Comparison of ENCODE assay signal across 20 mouse cellular contexts in genomic region chrX:166728622-166728928, GRCm38 (mm10).
DNase-seq lines count a peak whose midpoint lies in the region; ATAC-seq and TF ChIP-seq lines count a peak whose summit lies in the region.
"Had no signal": no experiment of that assay in that cellular context is flagged by ENCODE, and none has a peak within 500 bp of the region (broad histone marks: within the 10 kb centered on the region; RNA-seq: fewer than 3 reads in every experiment).

No protein-coding gene starts in this region.

- peak; percentile 57 for ATAC-seq in forebrain, embryonic 13.5 days
- no peak for ATAC-seq in forebrain, postnatal 0 days
- ATAC-seq in hindbrain, embryonic 12.5 days (ENCODE audit: low FRiP score), result 0 out of 2 replicates have a peak, but pooled peaks have one; percentile 43
- no peak for ATAC-seq in hindbrain, embryonic 14.5 days (ENCODE audit: low FRiP score)
- peak; percentile 71; the same call in 1 of the 2 replicates for ATAC-seq in midbrain, embryonic 12.5 days (ENCODE audit: low FRiP score, low read depth)
- no peak for ATAC-seq in midbrain, embryonic 15.5 days (replicated peaks)
- ATAC-seq in midbrain, embryonic 14.5 days (ENCODE audit: low FRiP score, low TSS enrichment), result peak; percentile 62; the same call in 1 of the 2 replicates
- ATAC-seq: intestine, postnatal 0 days had no signal

- H3K27ac ChIP-seq in forebrain, embryonic 13.5 days, result no peak overlapping the region
- H3K27ac ChIP-seq in forebrain, postnatal 0 days (ENCODE audit: low read depth, low read length), result no peak overlapping the region
- H3K27ac ChIP-seq in hindbrain, embryonic 12.5 days, result no peak overlapping the region
- no peak overlapping the region for H3K27ac ChIP-seq in hindbrain, embryonic 14.5 days
- H3K27ac ChIP-seq in midbrain, embryonic 12.5 days (replicated peaks), result no peak overlapping the region; the same call in 1 of the 2 replicates
- H3K27ac ChIP-seq in midbrain, embryonic 15.5 days, result no peak overlapping the region
- no peak overlapping the region for H3K27ac ChIP-seq in midbrain, embryonic 14.5 days (replicated peaks; ENCODE audit: low read depth, low read length)
- H3K27ac ChIP-seq: embryonic facial prominence, embryonic 12.5 days; embryonic facial prominence, embryonic 15.5 days; heart, adult 2 months; heart, embryonic 10.5 days; heart, embryonic 13.5 days; hindbrain, embryonic 13.5 days had no signal

- H3K4me1 ChIP-seq in forebrain, embryonic 13.5 days, result peaks cover 6% of the 10 kb centered on the region; the same call in 1 of the 2 replicates
- no peaks in the 10 kb centered on the region for H3K4me1 ChIP-seq in forebrain, postnatal 0 days (ENCODE audit: insufficient read depth)
- peaks cover 7% of the 10 kb centered on the region; the same call in 1 of the 2 replicates for H3K4me1 ChIP-seq in hindbrain, embryonic 12.5 days
- no peaks in the 10 kb centered on the region for H3K4me1 ChIP-seq in hindbrain, embryonic 14.5 days (replicated peaks; ENCODE audit: control insufficient read depth, insufficient read depth, low read length)
- H3K4me1 ChIP-seq in midbrain, embryonic 12.5 days, result 0 out of 2 replicates have a peak, but pooled peaks cover 6% of the 10 kb centered on the region
- no peaks in the 10 kb centered on the region for H3K4me1 ChIP-seq in midbrain, embryonic 15.5 days
- H3K4me1 ChIP-seq in midbrain, embryonic 14.5 days (ENCODE audit: control insufficient read depth, insufficient read depth, low read length), result no peaks in the 10 kb centered on the region
- H3K4me1 ChIP-seq: embryonic facial prominence, embryonic 15.5 days; heart, embryonic 10.5 days; heart, embryonic 13.5 days; hindbrain, embryonic 13.5 days had no signal

- H3K9me3 ChIP-seq in forebrain, embryonic 13.5 days (replicated peaks), result no peaks in the 10 kb centered on the region
- no peaks in the 10 kb centered on the region for H3K9me3 ChIP-seq in forebrain, postnatal 0 days (ENCODE audit: low read length)
- no peaks in the 10 kb centered on the region for H3K9me3 ChIP-seq in hindbrain, embryonic 12.5 days (replicated peaks)
- H3K9me3 ChIP-seq in hindbrain, embryonic 14.5 days (ENCODE audit: control insufficient read depth, low read length), result no peaks in the 10 kb centered on the region
- H3K9me3 ChIP-seq in midbrain, embryonic 12.5 days, result no peaks in the 10 kb centered on the region
- H3K9me3 ChIP-seq in midbrain, embryonic 15.5 days, result no peaks in the 10 kb centered on the region
- no peaks in the 10 kb centered on the region for H3K9me3 ChIP-seq in midbrain, embryonic 14.5 days (ENCODE audit: control insufficient read depth, low read length)
- H3K9me3 ChIP-seq: embryonic facial prominence, embryonic 12.5 days; embryonic facial prominence, embryonic 15.5 days; heart, embryonic 10.5 days; heart, embryonic 13.5 days; hindbrain, embryonic 13.5 days had no signal

- H3K4me2 ChIP-seq in forebrain, embryonic 13.5 days, result no peak overlapping the region
- no peak overlapping the region for H3K4me2 ChIP-seq in forebrain, postnatal 0 days (ENCODE audit: low read depth)
- no peak overlapping the region for H3K4me2 ChIP-seq in hindbrain, embryonic 12.5 days (replicated peaks)
- no peak overlapping the region for H3K4me2 ChIP-seq in hindbrain, embryonic 14.5 days (replicated peaks)
- H3K4me2 ChIP-seq in midbrain, embryonic 12.5 days (replicated peaks), result no peak overlapping the region
- no peak overlapping the region for H3K4me2 ChIP-seq in midbrain, embryonic 15.5 days
- H3K4me2 ChIP-seq in midbrain, embryonic 14.5 days (ENCODE audit: low read length), result no peak overlapping the region
- H3K4me2 ChIP-seq: embryonic facial prominence, embryonic 12.5 days; embryonic facial prominence, embryonic 15.5 days; heart, embryonic 13.5 days; hindbrain, embryonic 13.5 days had no signal

- no peak for TF ChIP-seq CTCF in forebrain, postnatal 0 days (IDR thresholded peaks at IDR 0.05; ENCODE audit: low read depth)

- H3K27me3 ChIP-seq in forebrain, embryonic 13.5 days, result peaks cover 4% of the 10 kb centered on the region; the same call in 1 of the 2 replicates
- no peaks in the 10 kb centered on the region for H3K27me3 ChIP-seq in forebrain, postnatal 0 days (ENCODE audit: insufficient read depth, low read length)
- H3K27me3 ChIP-seq in hindbrain, embryonic 12.5 days, result peaks cover 9% of the 10 kb centered on the region
- H3K27me3 ChIP-seq in hindbrain, embryonic 14.5 days (ENCODE audit: control insufficient read depth, insufficient read depth, low read length), result peaks cover 14% of the 10 kb centered on the region
- peaks cover 50% of the 10 kb centered on the region for H3K27me3 ChIP-seq in midbrain, embryonic 12.5 days
- peaks cover 7% of the 10 kb centered on the region for H3K27me3 ChIP-seq in midbrain, embryonic 15.5 days (replicated peaks)
- no peaks in the 10 kb centered on the region for H3K27me3 ChIP-seq in midbrain, embryonic 14.5 days (ENCODE audit: control insufficient read depth, insufficient read depth, low read length)
- H3K27me3 ChIP-seq: embryonic facial prominence, embryonic 12.5 days; embryonic facial prominence, embryonic 15.5 days had no signal

- DNase-seq in forebrain, postnatal 0 days, result no peak
- no peak for DNase-seq in hindbrain, embryonic 14.5 days (ENCODE audit: low spot score)
- DNase-seq in midbrain, embryonic 14.5 days, result no peak
- no peak for DNase-seq in cerebellum, adult 18-20 months
- DNase-seq: adrenal gland, postnatal 10 days; adrenal gland, postnatal 36 days; gastrocnemius, postnatal 10 days; gastrocnemius, postnatal 36 days; heart, postnatal 4 days had no signal

- 32% methylated on average over 2 of the region's 2 CpGs for WGBS in forebrain, embryonic 13.5 days
- 53% methylated on average over 2 of the region's 2 CpGs for WGBS in forebrain, postnatal 0 days
- WGBS in hindbrain, embryonic 12.5 days, result 63% methylated on average over 2 of the region's 2 CpGs
- WGBS in hindbrain, embryonic 14.5 days, result 55% methylated on average over 2 of the region's 2 CpGs
- 52% methylated on average over 2 of the region's 2 CpGs for WGBS in midbrain, embryonic 12.5 days
- 45% methylated on average over 2 of the region's 2 CpGs for WGBS in midbrain, embryonic 15.5 days
- WGBS in midbrain, embryonic 14.5 days, result 34% methylated on average over 2 of the region's 2 CpGs

- H3K36me3 ChIP-seq in forebrain, embryonic 13.5 days (ENCODE audit: poor library complexity, severe bottlenecking), result no peaks in the 10 kb centered on the region
- no peaks in the 10 kb centered on the region for H3K36me3 ChIP-seq in forebrain, postnatal 0 days (ENCODE audit: insufficient read depth)
- no peaks in the 10 kb centered on the region for H3K36me3 ChIP-seq in hindbrain, embryonic 12.5 days
- no peaks in the 10 kb centered on the region for H3K36me3 ChIP-seq in hindbrain, embryonic 14.5 days (replicated peaks; ENCODE audit: control insufficient read depth, insufficient read depth)
- H3K36me3 ChIP-seq in midbrain, embryonic 12.5 days, result no peaks in the 10 kb centered on the region
- H3K36me3 ChIP-seq in midbrain, embryonic 15.5 days (replicated peaks), result no peaks in the 10 kb centered on the region
- no peaks in the 10 kb centered on the region for H3K36me3 ChIP-seq in midbrain, embryonic 14.5 days (ENCODE audit: control insufficient read depth, insufficient read depth, low read length)
- H3K36me3 ChIP-seq: embryonic facial prominence, embryonic 12.5 days; embryonic facial prominence, embryonic 15.5 days; heart, embryonic 10.5 days; heart, embryonic 13.5 days; hindbrain, embryonic 13.5 days had no signal

- no peak overlapping the region for H3K4me3 ChIP-seq in forebrain, embryonic 13.5 days
- no peak overlapping the region for H3K4me3 ChIP-seq in forebrain, postnatal 0 days (ENCODE audit: low read depth, low read length)
- H3K4me3 ChIP-seq in hindbrain, embryonic 12.5 days, result no peak overlapping the region
- H3K4me3 ChIP-seq in hindbrain, embryonic 14.5 days (replicated peaks; ENCODE audit: low read length), result no peak overlapping the region
- no peak overlapping the region for H3K4me3 ChIP-seq in midbrain, embryonic 12.5 days
- H3K4me3 ChIP-seq in midbrain, embryonic 15.5 days, result no peak overlapping the region
- H3K4me3 ChIP-seq in midbrain, embryonic 14.5 days (replicated peaks; ENCODE audit: low read depth, low read length), result no peak overlapping the region
- H3K4me3 ChIP-seq: embryonic facial prominence, embryonic 12.5 days; embryonic facial prominence, embryonic 15.5 days; heart, adult 2 months; heart, embryonic 10.5 days; heart, embryonic 13.5 days; hindbrain, embryonic 13.5 days had no signal

- H3K9ac ChIP-seq in forebrain, embryonic 13.5 days, result no peak overlapping the region
- H3K9ac ChIP-seq in forebrain, postnatal 0 days, result no peak overlapping the region
- no peak overlapping the region for H3K9ac ChIP-seq in hindbrain, embryonic 12.5 days
- no peak overlapping the region for H3K9ac ChIP-seq in hindbrain, embryonic 14.5 days
- H3K9ac ChIP-seq in midbrain, embryonic 12.5 days (replicated peaks), result no peak overlapping the region
- no peak overlapping the region for H3K9ac ChIP-seq in midbrain, embryonic 15.5 days
- no peak overlapping the region for H3K9ac ChIP-seq in midbrain, embryonic 14.5 days (replicated peaks; ENCODE audit: low read length)
- H3K9ac ChIP-seq: embryonic facial prominence, embryonic 12.5 days; embryonic facial prominence, embryonic 15.5 days; heart, embryonic 13.5 days; hindbrain, embryonic 13.5 days had no signal

Comparison
In these comparisons a context has a peak if more than half of its experiments do, and no peak if none do; other contexts are left out.
1. ATAC-seq: peak in forebrain, embryonic 13.5 days (single experiment), hindbrain, embryonic 12.5 days (single experiment), midbrain, embryonic 12.5 days (single experiment) and midbrain, embryonic 14.5 days (single experiment); none in forebrain, postnatal 0 days (single experiment), hindbrain, embryonic 14.5 days (single experiment) and midbrain, embryonic 15.5 days (single experiment).